Mouse (Mus musculus): ENCODE measurements at regions not wholly inside any gene's neighbourhood (a gene's known extent, or its start where the extent isn't known, plus 50 kb on each side); places are given as distances from the start of the nearest gene placed in this dataset.
"Not testable (repeated sequence)": the region's sequence is repeated elsewhere in the genome, so short reads cannot be mapped to it uniquely, and the experiment has no call there.

DNA sequence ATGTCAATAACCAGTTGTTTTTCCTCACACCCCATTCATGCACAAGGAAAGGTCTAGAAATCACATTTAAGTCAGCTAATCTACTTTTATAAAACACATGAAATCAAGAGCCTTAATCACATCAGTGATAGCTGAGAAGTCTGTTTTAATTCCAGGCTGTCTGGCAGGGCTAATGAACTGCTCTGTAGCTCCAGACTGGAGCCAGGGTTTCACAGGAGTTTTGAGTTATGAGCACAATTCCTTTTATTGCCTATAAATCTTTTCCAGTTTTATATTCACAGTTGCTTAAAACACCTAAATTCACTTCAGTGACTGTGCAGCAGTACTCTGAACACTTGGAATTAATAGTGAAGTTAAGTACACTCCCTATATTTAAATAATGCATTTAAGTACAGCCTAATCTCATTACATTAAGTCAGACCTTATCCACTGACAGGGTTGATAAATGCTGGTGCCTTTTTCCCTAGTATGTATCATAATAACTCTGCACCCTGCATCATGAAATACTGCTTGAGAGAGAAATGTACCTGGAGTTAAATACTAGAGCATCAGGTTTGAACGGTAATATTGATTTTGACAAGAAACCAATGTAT, 198.6 kb upstream of the Gria4 start:
- Histone ChIP-seq H3K4me2 (no peak overlapping the region), H3K9ac (no peak overlapping the region), H3K36me3 (ENCODE audit: poor library complexity, severe bottlenecking) (no peaks in the 10 kb centered on the region), H3K27me3 (no peaks in the 10 kb centered on the region), H3K27ac (no peak overlapping the region), H3K4me1 (no peaks in the 10 kb centered on the region), H3K4me3 (no peak overlapping the region), H3K9me3 (replicated peaks) (no peaks in the 10 kb centered on the region)
- no peak for ATAC-seq
- WGBS, result 98% methylated on average over 1 of the region's 1 CpGs

DNA sequence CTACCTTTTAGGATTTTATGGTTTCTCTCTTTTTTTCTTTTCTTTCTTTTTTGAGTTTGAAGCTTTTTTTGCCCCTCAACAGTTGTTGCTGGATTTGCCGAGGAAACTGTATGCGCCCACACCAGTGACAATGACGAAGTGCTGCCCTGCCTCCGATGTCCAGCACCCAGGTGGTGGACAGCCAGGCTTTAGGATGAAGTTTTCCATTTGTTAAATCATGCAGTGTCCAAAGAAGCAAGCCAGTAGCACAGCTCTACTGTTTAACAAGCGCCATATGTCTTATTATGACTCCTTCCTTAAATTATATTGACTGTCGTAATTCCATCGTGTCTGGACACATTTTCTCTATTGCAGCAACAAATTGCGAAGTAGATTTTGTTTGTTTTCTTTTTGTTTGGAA, 183.4 kb upstream of the Gria4 start:
- H3K36me3 ChIP-seq (ENCODE audit: poor library complexity, severe bottlenecking); ATAC-seq; H3K27ac ChIP-seq; H3K4me2 ChIP-seq; H3K4me3 ChIP-seq; H3K4me1 ChIP-seq; H3K9ac ChIP-seq; H3K27me3 ChIP-seq; H3K9me3 ChIP-seq (replicated peaks): not testable (repeated sequence)
- WGBS, result 93% methylated on average over 8 of the region's 8 CpGs

GRCm38 (mm10) chr9:4977537-4977936, 181.5 kb upstream of the Gria4 start:
- 92% methylated on average over 31 of the region's 31 CpGs for WGBS
- no peak overlapping the region for H3K9ac ChIP-seq
- no peak overlapping the region for H3K4me3 ChIP-seq
- no peak overlapping the region for H3K27ac ChIP-seq
- no peaks in the 10 kb centered on the region for H3K9me3 ChIP-seq (replicated peaks)
- no peak overlapping the region for H3K4me2 ChIP-seq
- H3K4me1 ChIP-seq, result no peaks in the 10 kb centered on the region
- no peaks in the 10 kb centered on the region for H3K36me3 ChIP-seq (ENCODE audit: poor library complexity, severe bottlenecking)
- H3K27me3 ChIP-seq, result no peaks in the 10 kb centered on the region
- peak; percentile 16; the same call in 1 of the 2 replicates for ATAC-seq

DNA sequence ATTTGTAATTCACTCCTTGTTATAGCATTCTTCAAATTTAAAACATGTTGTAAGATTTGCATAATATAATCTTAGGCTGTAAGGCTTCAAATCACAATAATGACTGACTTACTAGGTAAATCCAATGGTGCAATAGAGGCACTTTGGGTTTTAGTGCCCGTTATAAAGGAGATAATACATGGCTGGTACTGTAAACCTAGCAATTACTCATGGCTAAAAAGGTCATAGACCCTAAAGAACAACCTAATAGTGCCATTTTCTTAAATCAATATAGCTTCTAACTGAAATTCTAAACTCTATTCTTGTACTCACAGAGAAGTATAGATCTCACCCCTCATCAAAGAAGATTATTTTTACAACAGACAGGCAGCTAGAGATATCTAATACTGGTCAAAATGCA, 179.0 kb upstream of the Gria4 start:
- no peak overlapping the region for H3K27ac ChIP-seq
- no peaks in the 10 kb centered on the region for H3K4me1 ChIP-seq
- H3K27me3 ChIP-seq, result no peaks in the 10 kb centered on the region
- WGBS, result 85% methylated on average over 1 of the region's 1 CpGs
- no peak overlapping the region for H3K4me2 ChIP-seq
- no peaks in the 10 kb centered on the region for H3K9me3 ChIP-seq (replicated peaks)
- ATAC-seq, result no peak
- H3K36me3 ChIP-seq (ENCODE audit: poor library complexity, severe bottlenecking), result no peaks in the 10 kb centered on the region
- H3K9ac ChIP-seq, result no peak overlapping the region
- no peak overlapping the region for H3K4me3 ChIP-seq

DNA sequence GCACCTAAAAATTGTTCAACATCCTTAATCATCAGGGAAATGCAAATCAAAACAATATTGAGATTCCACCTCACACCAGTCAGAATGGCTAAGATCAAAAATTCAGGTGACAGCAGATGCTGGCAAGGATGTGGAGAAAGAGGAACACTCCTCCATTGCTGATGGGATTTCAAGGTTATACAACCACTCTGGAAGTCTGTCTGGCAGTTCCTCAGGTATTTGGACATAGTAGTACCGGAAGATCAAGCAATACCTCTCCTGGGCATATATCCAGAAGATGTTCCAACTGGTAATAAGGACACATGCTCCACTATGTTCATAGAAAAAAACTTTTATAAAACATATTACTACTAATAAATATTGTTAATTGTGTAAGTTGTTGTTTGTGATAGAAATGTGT, 135.8 kb upstream of the Gria4 start:
- H3K27me3 ChIP-seq; H3K9ac ChIP-seq; H3K9me3 ChIP-seq (replicated peaks); H3K27ac ChIP-seq; H3K36me3 ChIP-seq (ENCODE audit: poor library complexity, severe bottlenecking); ATAC-seq; H3K4me3 ChIP-seq; H3K4me2 ChIP-seq; H3K4me1 ChIP-seq: not testable (repeated sequence)
- WGBS, result 91% methylated on average over 1 of the region's 1 CpGs

DNA sequence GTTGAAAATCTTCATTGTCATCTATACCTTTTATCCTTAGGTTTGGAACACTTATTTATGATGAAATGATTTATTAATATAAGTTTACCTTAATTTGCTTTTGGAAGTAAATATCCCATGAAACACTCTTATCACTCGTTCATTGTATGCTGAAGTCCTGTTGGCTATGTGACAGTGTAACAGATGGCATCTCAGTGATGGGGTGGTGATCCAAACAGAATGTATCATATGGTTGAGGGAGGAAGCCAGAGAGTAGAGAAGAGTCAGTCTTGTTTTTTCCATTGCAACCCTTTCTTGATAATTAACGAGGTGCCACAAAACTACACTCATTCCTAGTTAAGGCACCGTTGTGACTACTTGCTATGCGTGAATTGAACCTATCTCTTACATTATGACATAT, 134.3 kb upstream of the Gria4 start:
- WGBS, result 87% methylated on average over 4 of the region's 4 CpGs
- Histone ChIP-seq H3K9me3 (replicated peaks) (no peaks in the 10 kb centered on the region), H3K4me1 (no peaks in the 10 kb centered on the region), H3K4me2 (no peak overlapping the region), H3K27me3 (no peaks in the 10 kb centered on the region), H3K4me3 (no peak overlapping the region), H3K27ac (no peak overlapping the region), H3K9ac (no peak overlapping the region), H3K36me3 (ENCODE audit: poor library complexity, severe bottlenecking) (no peaks in the 10 kb centered on the region)
- ATAC-seq, result no peak

GRCm38 (mm10) chr9:4910543-4910942, 114.5 kb upstream of the Gria4 start:
- Histone ChIP-seq H3K4me2 (no peak overlapping the region), H3K27me3 (no peaks in the 10 kb centered on the region), H3K9me3 (replicated peaks) (no peaks in the 10 kb centered on the region), H3K4me1 (no peaks in the 10 kb centered on the region), H3K9ac (no peak overlapping the region), H3K36me3 (ENCODE audit: poor library complexity, severe bottlenecking) (no peaks in the 10 kb centered on the region), H3K27ac (no peak overlapping the region), H3K4me3 (no peak overlapping the region)
- ATAC-seq, result no peak
- 92% methylated on average over 2 of the region's 2 CpGs for WGBS

DNA sequence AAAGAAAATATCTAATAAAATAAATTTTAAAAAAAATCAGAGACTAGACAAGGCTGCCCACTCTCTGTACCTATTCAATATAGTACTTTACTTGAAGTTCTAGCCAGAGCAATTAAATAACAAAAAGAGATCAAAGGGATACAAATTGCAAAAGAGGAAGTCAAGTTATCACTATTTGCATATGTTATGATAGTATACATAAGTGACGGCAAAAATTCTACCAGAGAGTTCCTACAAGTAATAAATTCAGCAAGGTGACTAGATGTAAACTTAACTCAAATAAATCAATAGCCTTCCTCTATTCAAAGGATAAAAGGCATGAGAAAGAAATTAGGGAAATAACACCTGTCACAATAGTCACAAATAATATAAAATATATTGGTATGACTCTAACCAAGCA, 89.4 kb upstream of the Gria4 start:
- Histone ChIP-seq H3K27me3 (no peaks in the 10 kb centered on the region), H3K4me3 (no peak overlapping the region), H3K4me2 (no peak overlapping the region), H3K36me3 (ENCODE audit: poor library complexity, severe bottlenecking) (no peaks in the 10 kb centered on the region), H3K4me1 (no peaks in the 10 kb centered on the region), H3K9me3 (replicated peaks) (no peaks in the 10 kb centered on the region), H3K27ac (no peak overlapping the region), H3K9ac (no peak overlapping the region)
- no peak for ATAC-seq
- 92% methylated on average over 1 of the region's 1 CpGs for WGBS

All from forebrain, embryonic 13.5 days (tissue).